Mouse (Mus musculus): ENCODE data around the gene Lbhd1. TPM values are rescaled to one million over a fixed set of nuclear protein-coding genes. Genes with fewer than 3 reads are reported as not detected.

The Lbhd1 gene
- polyA plus RNA-seq, 1 experiment from 2014 or later: 40.0 TPM

- peak overlapping the region; percentile 66; the same call in 1 of the 2 replicates for H3K4me2 ChIP-seq (replicated peaks; ENCODE audit: low read depth, low read length)
- H3K9me3 ChIP-seq (ENCODE audit: low read length): no peaks in the 10 kb centered on the region
- H3K27me3 ChIP-seq (replicated peaks; ENCODE audit: insufficient read depth, low read length): no peaks in the 10 kb centered on the region
- no peak for DNase-seq (ENCODE audit: low spot score)
- no peak overlapping the region for H3K9ac ChIP-seq (replicated peaks; ENCODE audit: low read depth)
- H3K27ac ChIP-seq (ENCODE audit: low read length): peak overlapping the region; percentile 91
- no peak for TF ChIP-seq EP300 (IDR thresholded peaks at IDR 0.05)
- no peak for TF ChIP-seq CTCF (IDR thresholded peaks at IDR 0.05)
- ATAC-seq: no peak
- H3K4me3 ChIP-seq (ENCODE audit: low read depth, low read length): no peak overlapping the region
- peaks cover 19% of the 10 kb centered on the region for H3K36me3 ChIP-seq (ENCODE audit: insufficient read depth, low read length)
- peaks cover 7% of the 10 kb centered on the region; the same call in 1 of the 2 replicates for H3K4me1 ChIP-seq (ENCODE audit: insufficient read depth, low read depth, low read length)
- WGBS: 76% methylated on average over 6 of the region's 6 CpGs
These were observed 36.1 kb downstream of the Lbhd1 start for GRCm38 (mm10) chr19:8919684-8920072.

GRCm38 (mm10) chr19:8920073-8920736 is 36.7 kb downstream of the Lbhd1 start, which contains the start of gene B3gat3:
Gene B3gat3 (plus strand): TSS chr19:8920374.
- Histone ChIP-seq H3K36me3 (ENCODE audit: insufficient read depth, low read length) (peaks cover 14% of the 10 kb centered on the region; the same call in 1 of the 2 replicates), H3K9ac (replicated peaks; ENCODE audit: low read depth) (peak within 1 kb of the TSS; percentile 77), H3K4me3 (ENCODE audit: low read depth, low read length) (peak within 1 kb of the TSS; percentile 74), H3K27ac (ENCODE audit: low read length) (peak within 1 kb of the TSS; percentile 91), H3K9me3 (ENCODE audit: low read length) (no peaks in the 10 kb centered on the region), H3K4me2 (replicated peaks; ENCODE audit: low read depth, low read length) (peak within 1 kb of the TSS; percentile 66), H3K4me1 (ENCODE audit: insufficient read depth, low read depth, low read length) (peaks cover 7% of the 10 kb centered on the region; the same call in 1 of the 2 replicates), H3K27me3 (replicated peaks; ENCODE audit: insufficient read depth, low read length) (no peaks in the 10 kb centered on the region)
- no peak for TF ChIP-seq EP300 (IDR thresholded peaks at IDR 0.05)
- TF ChIP-seq CTCF (IDR thresholded peaks at IDR 0.05): no peak
- peak; percentile 99 for ATAC-seq
- DNase-seq (ENCODE audit: low spot score): peak; percentile 97
- WGBS: 4% methylated on average over 40 of the region's 50 CpGs

GRCm38 (mm10) chr19:8920836-8921291 is 37.3 kb downstream of the Lbhd1 start:
- WGBS: under 1% methylated on average over 6 of the region's 6 CpGs
- H3K4me2 ChIP-seq (replicated peaks; ENCODE audit: low read depth, low read length): peak overlapping the region; percentile 66
- peaks cover 7% of the 10 kb centered on the region; the same call in 1 of the 2 replicates for H3K4me1 ChIP-seq (ENCODE audit: insufficient read depth, low read depth, low read length)
- no peak for ATAC-seq
- H3K36me3 ChIP-seq (ENCODE audit: insufficient read depth, low read length): peaks cover 8% of the 10 kb centered on the region
- no peaks in the 10 kb centered on the region for H3K9me3 ChIP-seq (ENCODE audit: low read length)
- peak; percentile 86 for DNase-seq (ENCODE audit: low spot score)
- H3K9ac ChIP-seq (replicated peaks; ENCODE audit: low read depth): peak overlapping the region; percentile 77
- peak overlapping the region; percentile 91 for H3K27ac ChIP-seq (ENCODE audit: low read length)
- no peaks in the 10 kb centered on the region for H3K27me3 ChIP-seq (replicated peaks; ENCODE audit: insufficient read depth, low read length)
- TF ChIP-seq EP300 (IDR thresholded peaks at IDR 0.05) (no peak), CTCF (IDR thresholded peaks at IDR 0.05) (no peak)
- peak overlapping the region; percentile 74 for H3K4me3 ChIP-seq (ENCODE audit: low read depth, low read length)

- peaks cover 4% of the 10 kb centered on the region; the same call in 1 of the 2 replicates for H3K36me3 ChIP-seq (ENCODE audit: insufficient read depth, low read length)
- no peaks in the 10 kb centered on the region for H3K27me3 ChIP-seq (replicated peaks; ENCODE audit: insufficient read depth, low read length)
- WGBS: 71% methylated on average over 9 of the region's 9 CpGs
- no peak overlapping the region for H3K9ac ChIP-seq (replicated peaks; ENCODE audit: low read depth)
- peaks cover 7% of the 10 kb centered on the region; the same call in 1 of the 2 replicates for H3K4me1 ChIP-seq (ENCODE audit: insufficient read depth, low read depth, low read length)
- no peak overlapping the region for H3K4me3 ChIP-seq (ENCODE audit: low read depth, low read length)
- no peak overlapping the region; the same call in 1 of the 2 replicates for H3K4me2 ChIP-seq (replicated peaks; ENCODE audit: low read depth, low read length)
- no peaks in the 10 kb centered on the region for H3K9me3 ChIP-seq (ENCODE audit: low read length)
- no peak for DNase-seq (ENCODE audit: low spot score)
- TF ChIP-seq CTCF (IDR thresholded peaks at IDR 0.05) (no peak), EP300 (IDR thresholded peaks at IDR 0.05) (no peak)
- H3K27ac ChIP-seq (ENCODE audit: low read length): no peak overlapping the region
- ATAC-seq: no peak
These were observed 38.2 kb downstream of the Lbhd1 start for GRCm38 (mm10) chr19:8921741-8922140.

GRCm38 (mm10) chr19:8926766-8927165 is 43.2 kb downstream of the Lbhd1 start:
- Histone ChIP-seq H3K4me1 (ENCODE audit: insufficient read depth, low read depth, low read length) (peaks cover 7% of the 10 kb centered on the region), H3K4me2 (replicated peaks; ENCODE audit: low read depth, low read length) (no peak overlapping the region), H3K9me3 (ENCODE audit: low read length) (no peaks in the 10 kb centered on the region), H3K36me3 (ENCODE audit: insufficient read depth, low read length) (peaks cover 4% of the 10 kb centered on the region; the same call in 1 of the 2 replicates), H3K9ac (replicated peaks; ENCODE audit: low read depth) (no peak overlapping the region), H3K27ac (ENCODE audit: low read length) (no peak overlapping the region), H3K27me3 (replicated peaks; ENCODE audit: insufficient read depth, low read length) (no peaks in the 10 kb centered on the region), H3K4me3 (ENCODE audit: low read depth, low read length) (no peak overlapping the region)
- no peak for ATAC-seq
- DNase-seq (ENCODE audit: low spot score): no peak
- 91% methylated on average over 2 of the region's 2 CpGs for WGBS
- TF ChIP-seq CTCF (IDR thresholded peaks at IDR 0.05): no peak
- no peak for TF ChIP-seq EP300 (IDR thresholded peaks at IDR 0.05)

GRCm38 (mm10) chr19:8927891-8928525 is 44.5 kb downstream of the Lbhd1 start:
- Histone ChIP-seq H3K4me2 (replicated peaks; ENCODE audit: low read depth, low read length) (no peak overlapping the region), H3K9ac (replicated peaks; ENCODE audit: low read depth) (no peak overlapping the region), H3K9me3 (ENCODE audit: low read length) (no peaks in the 10 kb centered on the region), H3K27me3 (replicated peaks; ENCODE audit: insufficient read depth, low read length) (no peaks in the 10 kb centered on the region), H3K4me1 (ENCODE audit: insufficient read depth, low read depth, low read length) (peaks cover 7% of the 10 kb centered on the region), H3K4me3 (ENCODE audit: low read depth, low read length) (no peak overlapping the region), H3K36me3 (ENCODE audit: insufficient read depth, low read length) (peaks cover 4% of the 10 kb centered on the region; the same call in 1 of the 2 replicates), H3K27ac (ENCODE audit: low read length) (no peak overlapping the region)
- TF ChIP-seq CTCF (IDR thresholded peaks at IDR 0.05): no peak
- TF ChIP-seq EP300 (IDR thresholded peaks at IDR 0.05): no peak
- no peak for ATAC-seq
- no peak for DNase-seq (ENCODE audit: low spot score)
- WGBS: 85% methylated on average over 12 of the region's 12 CpGs

Measured in lung, postnatal 0 days (tissue).